Mouse (Mus musculus): Measurements from ENCODE around the gene Myo15b. TPM values are rescaled to one million over a fixed set of nuclear protein-coding genes. Genes with fewer than 3 reads are reported as not detected.
A peak's percentile ranks its signal among the peaks of the same experiment; 100 is the strongest.

Gene Myo15b
- polyA plus RNA-seq, 1 experiment from 2014 or later, result 0.08 TPM

GRCm38 (mm10) chr11:115819915-115820623, 38.1 kb upstream of the Myo15b start:
- ATAC-seq, result no peak
- WGBS, result 91% methylated on average over 16 of the region's 16 CpGs
- Histone ChIP-seq H3K36me3 (peaks cover 57% of the 10 kb centered on the region), H3K4me2 (replicated peaks) (no peak overlapping the region), H3K4me3 (replicated peaks) (no peak overlapping the region), H3K27ac (no peak overlapping the region), H3K27me3 (peaks cover 33% of the 10 kb centered on the region), H3K9me3 (no peaks in the 10 kb centered on the region), H3K9ac (replicated peaks) (no peak overlapping the region), H3K4me1 (replicated peaks) (peaks cover 27% of the 10 kb centered on the region)

- no peak overlapping the region for H3K4me2 ChIP-seq (replicated peaks)
- no peak overlapping the region for H3K27ac ChIP-seq
- H3K9me3 ChIP-seq, result no peaks in the 10 kb centered on the region
- no peak overlapping the region for H3K9ac ChIP-seq (replicated peaks)
- peaks cover 42% of the 10 kb centered on the region for H3K27me3 ChIP-seq
- no peak for ATAC-seq
- no peak overlapping the region for H3K4me3 ChIP-seq (replicated peaks)
- H3K36me3 ChIP-seq, result peaks cover 57% of the 10 kb centered on the region
- 85% methylated on average over 4 of the region's 4 CpGs for WGBS
- H3K4me1 ChIP-seq (replicated peaks), result peaks cover 18% of the 10 kb centered on the region
Observed at GRCm38 (mm10) chr11:115821001-115821400, 37.2 kb upstream of the Myo15b start.

GRCm38 (mm10) chr11:115823774-115824740, 34.1 kb upstream of the Myo15b start, which contains the start of gene Llgl2:
TSS of gene Llgl2 (plus strand) at chr11:115824049.
- peak within 1 kb of the TSS; percentile 59 for H3K4me3 ChIP-seq (replicated peaks)
- peaks cover 13% of the 10 kb centered on the region for H3K4me1 ChIP-seq (replicated peaks)
- H3K4me2 ChIP-seq (replicated peaks), result peak within 1 kb of the TSS; percentile 93
- peaks cover 33% of the 10 kb centered on the region for H3K36me3 ChIP-seq
- H3K9me3 ChIP-seq, result no peaks in the 10 kb centered on the region
- peak; percentile 91 for ATAC-seq
- H3K9ac ChIP-seq (replicated peaks), result peak within 1 kb of the TSS; percentile 69
- H3K27ac ChIP-seq, result no peak within 1 kb of the TSS
- peaks cover 67% of the 10 kb centered on the region for H3K27me3 ChIP-seq
- under 1% methylated on average over 87 of the region's 87 CpGs for WGBS

GRCm38 (mm10) chr11:115824813-115825212, 33.4 kb upstream of the Myo15b start:
- peaks cover 13% of the 10 kb centered on the region for H3K4me1 ChIP-seq (replicated peaks)
- no peaks in the 10 kb centered on the region for H3K9me3 ChIP-seq
- peak overlapping the region; percentile 93 for H3K4me2 ChIP-seq (replicated peaks)
- WGBS, result 17% methylated on average over 11 of the region's 11 CpGs
- peak overlapping the region; percentile 59 for H3K4me3 ChIP-seq (replicated peaks)
- H3K9ac ChIP-seq (replicated peaks), result no peak overlapping the region
- H3K36me3 ChIP-seq, result peaks cover 29% of the 10 kb centered on the region
- no peak for ATAC-seq
- H3K27ac ChIP-seq, result no peak overlapping the region
- H3K27me3 ChIP-seq, result peaks cover 75% of the 10 kb centered on the region

- peaks cover 91% of the 10 kb centered on the region for H3K27me3 ChIP-seq
- no peak overlapping the region for H3K4me2 ChIP-seq (replicated peaks)
- H3K9me3 ChIP-seq, result no peaks in the 10 kb centered on the region
- WGBS, result 51% methylated on average over 5 of the region's 5 CpGs
- no peak overlapping the region for H3K9ac ChIP-seq (replicated peaks)
- H3K36me3 ChIP-seq, result peaks cover 12% of the 10 kb centered on the region
- peaks cover 13% of the 10 kb centered on the region for H3K4me1 ChIP-seq (replicated peaks)
- no peak overlapping the region for H3K27ac ChIP-seq
- ATAC-seq, result no peak
- H3K4me3 ChIP-seq (replicated peaks), result no peak overlapping the region
Observed at GRCm38 (mm10) chr11:115826487-115826886, 31.7 kb upstream of the Myo15b start.

GRCm38 (mm10) chr11:115827624-115828023, 30.6 kb upstream of the Myo15b start:
- H3K9ac ChIP-seq (replicated peaks), result no peak overlapping the region
- no peaks in the 10 kb centered on the region for H3K9me3 ChIP-seq
- H3K4me1 ChIP-seq (replicated peaks), result peaks cover 13% of the 10 kb centered on the region
- 80% methylated on average over 6 of the region's 6 CpGs for whole genome bisulfite sequencing
- no peak for ATAC-seq
- peaks cover 2% of the 10 kb centered on the region for H3K36me3 ChIP-seq
- no peak overlapping the region for H3K4me2 ChIP-seq (replicated peaks)
- peaks cover 91% of the 10 kb centered on the region for H3K27me3 ChIP-seq
- H3K4me3 ChIP-seq (replicated peaks), result no peak overlapping the region
- no peak overlapping the region for H3K27ac ChIP-seq

- H3K9ac ChIP-seq (replicated peaks), result no peak overlapping the region
- 74% methylated on average over 4 of the region's 4 CpGs for WGBS
- no peak for ATAC-seq
- peaks cover 89% of the 10 kb centered on the region for H3K27me3 ChIP-seq
- no peak overlapping the region for H3K4me2 ChIP-seq (replicated peaks)
- no peaks in the 10 kb centered on the region for H3K36me3 ChIP-seq
- H3K27ac ChIP-seq, result no peak overlapping the region
- H3K9me3 ChIP-seq, result no peaks in the 10 kb centered on the region
- H3K4me1 ChIP-seq (replicated peaks), result peaks cover 10% of the 10 kb centered on the region
- no peak overlapping the region for H3K4me3 ChIP-seq (replicated peaks)
Observed at GRCm38 (mm10) chr11:115829036-115829435, 29.2 kb upstream of the Myo15b start.

GRCm38 (mm10) chr11:115830550-115831325, 27.5 kb upstream of the Myo15b start:
- Histone ChIP-seq H3K4me3 (replicated peaks) (no peak overlapping the region), H3K9me3 (no peaks in the 10 kb centered on the region), H3K4me2 (replicated peaks) (no peak overlapping the region), H3K36me3 (no peaks in the 10 kb centered on the region), H3K4me1 (replicated peaks) (peaks cover 9% of the 10 kb centered on the region), H3K27ac (no peak overlapping the region), H3K27me3 (peaks cover 72% of the 10 kb centered on the region), H3K9ac (replicated peaks) (no peak overlapping the region)
- ATAC-seq, result no peak
- WGBS, result 21% methylated on average over 25 of the region's 25 CpGs

GRCm38 (mm10) chr11:115831518-115831917, 26.7 kb upstream of the Myo15b start:
- 55% methylated on average over 3 of the region's 3 CpGs for WGBS
- Histone ChIP-seq H3K4me1 (replicated peaks) (peaks cover 9% of the 10 kb centered on the region), H3K27me3 (peaks cover 69% of the 10 kb centered on the region), H3K36me3 (no peaks in the 10 kb centered on the region), H3K4me2 (replicated peaks) (no peak overlapping the region), H3K4me3 (replicated peaks) (no peak overlapping the region), H3K9ac (replicated peaks) (no peak overlapping the region), H3K27ac (no peak overlapping the region), H3K9me3 (no peaks in the 10 kb centered on the region)
- no peak for ATAC-seq

GRCm38 (mm10) chr11:115832064-115832463, 26.1 kb upstream of the Myo15b start:
- no peak overlapping the region for H3K4me3 ChIP-seq (replicated peaks)
- ATAC-seq, result no peak
- no peak overlapping the region for H3K9ac ChIP-seq (replicated peaks)
- WGBS, result 72% methylated on average over 6 of the region's 6 CpGs
- no peak overlapping the region for H3K4me2 ChIP-seq (replicated peaks)
- H3K36me3 ChIP-seq, result no peaks in the 10 kb centered on the region
- H3K9me3 ChIP-seq, result no peaks in the 10 kb centered on the region
- peaks cover 9% of the 10 kb centered on the region for H3K4me1 ChIP-seq (replicated peaks)
- H3K27ac ChIP-seq, result no peak overlapping the region
- H3K27me3 ChIP-seq, result peaks cover 64% of the 10 kb centered on the region

GRCm38 (mm10) chr11:115832523-115832922, 25.7 kb upstream of the Myo15b start:
- no peak overlapping the region for H3K4me2 ChIP-seq (replicated peaks)
- no peaks in the 10 kb centered on the region for H3K9me3 ChIP-seq
- no peak overlapping the region for H3K4me3 ChIP-seq (replicated peaks)
- H3K9ac ChIP-seq (replicated peaks), result no peak overlapping the region
- WGBS, result 20% methylated on average over 8 of the region's 8 CpGs
- peaks cover 9% of the 10 kb centered on the region for H3K4me1 ChIP-seq (replicated peaks)
- ATAC-seq, result no peak
- H3K27ac ChIP-seq, result no peak overlapping the region
- H3K27me3 ChIP-seq, result peaks cover 62% of the 10 kb centered on the region
- no peaks in the 10 kb centered on the region for H3K36me3 ChIP-seq

Data from midbrain, embryonic 13.5 days (tissue).